Mouse (Mus musculus) bone marrow, adult 2 months (tissue): Measurements from ENCODE around the gene Cul1.

Experiments used
- CTCF ChIP-seq: fragments of 200-500 bp; IDR thresholded peaks from 2 replicates; pipeline ENCODE4 v1.5.1; 2011; ENCODE audit warnings: low read length, control low read depth; ENCODE audit not compliant: control insufficient read depth, insufficient read depth
- POLR2A ChIP-seq: fragments of 200-500 bp; IDR thresholded peaks from 2 replicates; pipeline ENCODE4 v1.6.1; 2011; ENCODE audit warnings: low read depth, mild to moderate bottlenecking, control low read depth, low read length, borderline replicate concordance; ENCODE audit not compliant: control insufficient read depth

DNA sequence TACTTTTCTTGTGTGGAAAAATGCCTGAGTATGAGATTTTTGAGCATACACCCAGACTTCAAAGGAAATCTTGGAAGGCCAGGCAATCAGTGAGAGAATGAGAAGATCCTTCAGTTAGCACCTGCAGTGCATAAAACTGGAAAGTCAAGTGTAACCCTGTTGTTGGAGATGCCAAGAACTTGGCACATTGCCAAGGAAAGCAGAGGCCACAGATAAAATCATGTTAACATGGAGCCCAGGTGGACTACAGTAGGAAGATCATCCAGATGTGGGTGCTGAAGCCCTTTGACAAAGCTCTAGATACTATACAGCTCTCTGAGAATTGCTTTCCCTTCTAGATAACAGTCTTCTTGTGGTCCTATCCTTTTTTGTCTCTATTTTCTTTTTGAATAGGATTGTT is 19.2 kb downstream of the Cul1 start:
- no peak for TF ChIP-seq CTCF
- no peak for TF ChIP-seq POLR2A
